Mouse (Mus musculus) hindbrain, postnatal 0 days (tissue): Measurements from ENCODE around the gene Zdhhc19. TPM values are rescaled to one million over a fixed set of nuclear protein-coding genes. Genes with fewer than 3 reads are reported as not detected.

Experiments used
- ATAC-seq: fragments of 200-750 bp; cut with Nextera tagmentation; 2 replicates; pipeline ENCODE4 v1.8.0; 2017; ENCODE audit warnings: mild to moderate bottlenecking, moderate TSS enrichment, moderate library complexity
- DNase-seq: peaks from one replicate; pipeline ENCODE4 v3.0.0-alpha.2; 2015; ENCODE audit warnings: low spot score
- H3K27ac ChIP-seq: fragments of 300-500 bp; sonication (generic); 2 replicates; pipeline ENCODE4 v1.5.1; 2014; ENCODE audit warnings: mild to moderate bottlenecking
- H3K27me3 ChIP-seq: fragments of 300-500 bp; sonication (generic); 2 replicates; pipeline ENCODE4 v1.6.1; 2014; ENCODE audit warnings: low read length, mixed read lengths; ENCODE audit not compliant: insufficient read depth
- H3K36me3 ChIP-seq: fragments of 300-500 bp; sonication (generic); 2 replicates; pipeline ENCODE4 v1.6.1; 2014; ENCODE audit warnings: low read length, mixed read lengths; ENCODE audit not compliant: insufficient read depth
- H3K4me1 ChIP-seq: fragments of 300-500 bp; sonication (generic); 2 replicates; pipeline ENCODE4 v1.6.1; 2014; ENCODE audit warnings: antibody characterized with exemption, low read length, mixed read lengths; ENCODE audit not compliant: insufficient read depth
- H3K4me2 ChIP-seq: fragments of 300-500 bp; sonication (generic); 2 replicates; pipeline ENCODE4 v1.6.1; 2014; ENCODE audit warnings: low read depth, mild to moderate bottlenecking, low read length, moderate library complexity, mixed read lengths
- H3K4me3 ChIP-seq: fragments of 300-500 bp; sonication (generic); 2 replicates; pipeline ENCODE4 v1.5.1; 2014; ENCODE audit warnings: low read length
- H3K9ac ChIP-seq: fragments of 300-500 bp; sonication (generic); replicated peaks from 2 replicates; pipeline ENCODE4 v1.6.1; 2014; ENCODE audit warnings: mild to moderate bottlenecking, low read length, moderate library complexity, mixed read lengths
- H3K9me3 ChIP-seq: fragments of 300-500 bp; sonication (generic); 2 replicates; pipeline ENCODE4 v1.6.1; 2016; ENCODE audit warnings: low read length, mixed read lengths
- CTCF ChIP-seq: IDR thresholded peaks from 2 replicates; pipeline ENCODE4 v1.5.1; 2016; ENCODE audit warnings: antibody characterized with exemption, control low read depth, low read depth
- WGBS: fragments of 180-500 bp; shearing (Covaris S2); extraction: QIAGEN DNeasy Blood & Tissue Kit; methylation state at CpG from one replicate; pipeline ENCODE4 v1.1.7; 2014; 5-methylcytosine and 5-hydroxymethylcytosine counted together
- polyA plus RNA-seq: library from polyadenylated mRNA; unstranded; fragments of >200 nt; fragmentation: Nextera tagmentation; extraction: Ambion mirVana; gene quantifications from 2 replicates; pipeline ENCODE4 v1.2.1, GENCODE M21; 2015
- total RNA-seq: library from RNA; depleted of rRNA; stranded (reverse); fragments of >200 nt; gene quantifications from 2 replicates; pipeline ENCODE4 v1.2.3, GENCODE M21; 2014

Gene Zdhhc19
- total and polyA plus RNA-seq, 2 experiments from 2014 or later = 0.33 TPM; not detected in 1

GRCm38 (mm10) chr16:32501459-32501858 lies 5.4 kb downstream of the Zdhhc19 start:
- no peaks in the 10 kb centered on the region for H3K9me3 ChIP-seq
- no peak overlapping the region for H3K9ac ChIP-seq
- TF ChIP-seq CTCF = no peak
- no peak overlapping the region for H3K4me3 ChIP-seq
- DNase-seq (no peak), ATAC-seq (no peak)
- no peak overlapping the region for H3K4me2 ChIP-seq
- no peaks in the 10 kb centered on the region for H3K36me3 ChIP-seq
- WGBS = 67% methylated on average over 7 of the region's 7 CpGs
- H3K27me3 ChIP-seq = no peaks in the 10 kb centered on the region
- H3K27ac ChIP-seq = no peak overlapping the region
- H3K4me1 ChIP-seq = no peaks in the 10 kb centered on the region

DNA sequence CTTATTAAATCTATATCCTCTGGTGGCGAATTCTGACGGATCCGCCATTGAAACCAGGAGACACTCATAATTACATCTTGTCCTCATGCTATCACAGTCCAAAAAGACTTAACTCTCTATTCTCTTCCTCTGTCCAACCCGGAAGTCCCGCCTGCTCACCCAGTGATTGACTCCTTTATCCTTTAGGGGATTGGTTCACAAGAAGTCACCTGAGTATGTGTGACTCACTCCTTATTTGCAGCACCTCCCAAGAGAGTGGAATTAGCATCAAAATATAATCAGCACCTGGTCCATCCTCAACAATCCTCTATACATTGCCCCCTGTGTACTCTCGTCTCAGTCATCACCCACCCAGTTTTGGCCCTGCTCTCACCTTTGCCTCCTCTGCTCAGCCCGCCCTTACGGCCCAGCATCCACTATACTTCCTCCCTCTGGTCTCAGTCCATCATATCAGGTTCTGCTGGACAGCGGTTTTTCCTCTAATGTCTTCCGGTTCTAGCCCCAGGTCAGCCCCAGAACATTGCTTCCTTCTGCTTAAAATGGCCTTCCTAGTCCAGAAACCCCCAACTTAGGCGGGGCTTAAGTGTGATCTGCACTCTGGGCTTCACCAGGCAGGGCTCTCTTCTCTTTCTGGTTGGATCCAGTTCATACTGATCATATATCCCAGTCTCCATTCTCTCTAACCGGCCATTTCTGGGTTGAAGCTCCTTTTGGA lies 6.7 kb downstream of the Zdhhc19 start:
- no peaks in the 10 kb centered on the region for H3K27me3 ChIP-seq
- 87% methylated on average over 12 of the region's 12 CpGs for WGBS
- ATAC-seq = no peak
- H3K4me3 ChIP-seq = no peak overlapping the region
- no peak overlapping the region for H3K27ac ChIP-seq
- no peaks in the 10 kb centered on the region for H3K36me3 ChIP-seq
- H3K4me2 ChIP-seq = no peak overlapping the region
- H3K9me3 ChIP-seq = no peaks in the 10 kb centered on the region
- no peaks in the 10 kb centered on the region for H3K4me1 ChIP-seq
- no peak for TF ChIP-seq CTCF
- no peak overlapping the region for H3K9ac ChIP-seq
- DNase-seq = no peak

DNA sequence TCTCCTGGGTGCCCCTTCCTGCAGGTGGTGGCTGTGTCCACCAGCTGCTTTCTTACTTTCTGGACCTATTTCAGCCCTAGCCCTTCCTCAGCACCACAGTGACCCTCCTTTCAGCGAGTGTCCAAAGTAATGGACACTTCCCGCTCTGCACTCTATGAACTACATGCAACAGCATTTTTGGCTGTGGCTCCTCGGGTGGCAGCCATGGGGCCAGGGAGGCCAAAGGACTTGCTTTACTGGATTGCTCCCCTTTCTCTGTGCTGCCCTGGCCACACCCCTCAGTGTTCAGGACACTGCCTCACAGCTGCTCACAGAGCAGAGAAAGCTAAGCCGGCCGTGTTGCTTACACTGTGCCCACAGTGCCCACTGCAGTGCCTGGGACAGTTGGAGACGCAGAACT lies 7.6 kb downstream of the Zdhhc19 start:
- H3K9me3 ChIP-seq = no peaks in the 10 kb centered on the region
- no peak overlapping the region for H3K4me3 ChIP-seq
- 72% methylated on average over 6 of the region's 6 CpGs for WGBS
- H3K27me3 ChIP-seq = no peaks in the 10 kb centered on the region
- no peaks in the 10 kb centered on the region for H3K36me3 ChIP-seq
- ATAC-seq (no peak), DNase-seq (no peak)
- no peak overlapping the region for H3K9ac ChIP-seq
- no peaks in the 10 kb centered on the region for H3K4me1 ChIP-seq
- no peak overlapping the region for H3K27ac ChIP-seq
- TF ChIP-seq CTCF = no peak
- H3K4me2 ChIP-seq = no peak overlapping the region

DNA sequence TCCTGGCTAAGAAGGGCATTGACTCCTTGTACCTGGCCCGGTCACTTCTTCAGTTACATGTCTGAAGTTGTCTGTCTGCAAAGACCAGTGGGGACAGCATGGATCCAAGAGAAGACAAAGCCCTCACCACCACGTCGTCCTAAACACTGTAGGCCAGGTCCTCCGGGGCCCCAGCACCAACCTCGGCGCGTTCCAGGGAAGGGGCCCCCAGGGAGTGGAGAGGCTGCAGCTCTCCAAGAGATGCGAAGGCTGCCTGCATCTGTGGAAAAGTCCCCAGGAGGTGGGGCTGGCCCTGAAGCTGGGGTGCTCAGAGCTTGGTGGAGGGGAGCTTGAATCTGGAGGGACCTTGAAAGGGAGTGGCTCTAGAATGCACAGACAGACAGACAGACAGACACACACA lies 10.2 kb downstream of the Zdhhc19 start:
- no peak for TF ChIP-seq CTCF
- Histone ChIP-seq H3K4me2 (no peak overlapping the region), H3K4me1 (peaks cover 7% of the 10 kb centered on the region; the same call in 1 of the 2 replicates), H3K27ac (no peak overlapping the region), H3K4me3 (no peak overlapping the region), H3K36me3 (no peaks in the 10 kb centered on the region), H3K9ac (no peak overlapping the region), H3K9me3 (no peaks in the 10 kb centered on the region), H3K27me3 (no peaks in the 10 kb centered on the region)
- ATAC-seq (no peak), DNase-seq (no peak)
- WGBS = 84% methylated on average over 8 of the region's 8 CpGs

- TF ChIP-seq CTCF = no peak
- 75% methylated on average over 7 of the region's 7 CpGs for WGBS
- DNase-seq (no peak), ATAC-seq (no peak)
- Histone ChIP-seq H3K4me2 (no peak overlapping the region), H3K27ac (no peak overlapping the region), H3K9me3 (no peaks in the 10 kb centered on the region), H3K4me1 (peaks cover 10% of the 10 kb centered on the region; the same call in 1 of the 2 replicates), H3K36me3 (no peaks in the 10 kb centered on the region), H3K4me3 (no peak overlapping the region), H3K27me3 (no peaks in the 10 kb centered on the region), H3K9ac (no peak overlapping the region)
Observed at GRCm38 (mm10) chr16:32506868-32507267, 10.8 kb downstream of the Zdhhc19 start.

DNA sequence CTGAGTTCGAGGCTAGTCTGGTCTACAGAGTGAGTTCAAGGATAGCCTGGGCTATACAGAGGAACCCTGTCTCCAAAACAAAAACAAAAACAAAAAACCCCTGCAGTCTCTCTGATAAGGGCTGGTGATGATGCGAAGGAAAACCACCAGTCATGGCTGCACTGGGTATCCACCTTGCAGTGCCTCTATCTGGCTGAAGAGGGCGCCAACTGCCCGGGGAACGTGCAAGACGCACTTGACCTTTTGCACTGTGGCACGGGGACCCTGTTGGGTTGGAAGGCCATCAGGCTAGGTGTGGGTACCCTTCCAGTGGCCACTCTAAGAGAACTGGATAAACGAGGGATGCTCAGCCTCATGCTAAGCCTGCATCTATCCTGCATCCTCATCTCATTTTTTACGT lies 11.3 kb downstream of the Zdhhc19 start:
- WGBS = 22% methylated on average over 9 of the region's 9 CpGs
- H3K9ac ChIP-seq = no peak overlapping the region
- H3K9me3 ChIP-seq = no peaks in the 10 kb centered on the region
- no peak overlapping the region for H3K4me2 ChIP-seq
- no peaks in the 10 kb centered on the region for H3K27me3 ChIP-seq
- ATAC-seq (no peak), DNase-seq (peak; percentile 46)
- H3K4me1 ChIP-seq = peaks cover 10% of the 10 kb centered on the region; the same call in 1 of the 2 replicates
- H3K36me3 ChIP-seq = no peaks in the 10 kb centered on the region
- H3K27ac ChIP-seq = no peak overlapping the region
- no peak overlapping the region for H3K4me3 ChIP-seq
- TF ChIP-seq CTCF = peak; percentile 85

DNA sequence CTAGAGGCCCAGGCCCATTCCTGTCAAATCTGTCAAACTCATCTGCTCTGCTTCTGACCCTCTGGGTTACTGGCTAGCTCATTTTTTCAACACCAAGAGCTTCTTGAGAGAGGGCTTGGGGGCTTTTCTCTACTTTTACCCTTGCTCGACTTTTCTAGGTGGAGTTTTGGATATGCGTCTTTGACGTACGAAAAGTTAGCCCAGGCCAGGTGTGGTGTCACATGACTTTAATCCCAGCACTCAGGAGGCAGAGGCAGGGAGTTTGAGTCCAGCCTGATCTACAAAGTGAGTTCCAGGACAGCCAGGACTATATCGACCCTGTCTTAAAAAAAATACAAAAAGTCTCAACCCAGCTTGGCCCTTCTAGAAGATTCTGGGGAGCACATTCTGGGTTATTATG lies 12.0 kb downstream of the Zdhhc19 start:
- no peak for TF ChIP-seq CTCF
- H3K36me3 ChIP-seq = no peaks in the 10 kb centered on the region
- 88% methylated on average over 5 of the region's 5 CpGs for WGBS
- H3K4me2 ChIP-seq = no peak overlapping the region
- H3K9me3 ChIP-seq = no peaks in the 10 kb centered on the region
- H3K9ac ChIP-seq = no peak overlapping the region
- no peak overlapping the region for H3K27ac ChIP-seq
- ATAC-seq (no peak), DNase-seq (no peak)
- H3K4me3 ChIP-seq = no peak overlapping the region
- peaks cover 10% of the 10 kb centered on the region; the same call in 1 of the 2 replicates for H3K4me1 ChIP-seq
- no peaks in the 10 kb centered on the region for H3K27me3 ChIP-seq
